Mouse (Mus musculus) neural tube, embryonic 11.5 days (tissue): Measurements from ENCODE around the gene Hk2. TPM values are rescaled to one million over a fixed set of nuclear protein-coding genes. Genes with fewer than 3 reads are reported as not detected.

Experiments used
- ATAC-seq: fragments of 200-750 bp; cut with Nextera tagmentation; 2 replicates; pipeline ENCODE4 v1.8.0; 2017; ENCODE audit warnings: moderate number of reproducible peaks, mild to moderate bottlenecking, moderate TSS enrichment, moderate library complexity; ENCODE audit not compliant: insufficient read depth, low FRiP score, low TSS enrichment
- DNase-seq: peaks from one replicate; pipeline ENCODE4 v3.0.0-alpha.2; 2015; ENCODE audit warnings: low spot score
- H3K27ac ChIP-seq: fragments of 300-500 bp; sonication (generic); 2 replicates; pipeline ENCODE4 v1.5.1; 2014; ENCODE audit warnings: low read depth, mild to moderate bottlenecking, low read length
- H3K27me3 ChIP-seq: fragments of 300-500 bp; sonication (generic); 2 replicates; pipeline ENCODE4 v1.6.1; 2014; ENCODE audit warnings: mild to moderate bottlenecking, low read length, mixed read lengths; ENCODE audit not compliant: control insufficient read depth, insufficient read depth
- H3K36me3 ChIP-seq: fragments of 300-500 bp; sonication (generic); 2 replicates; pipeline ENCODE4 v1.6.1; 2014; ENCODE audit warnings: mild to moderate bottlenecking, low read length, moderate library complexity, mixed read lengths; ENCODE audit not compliant: control insufficient read depth, insufficient read depth
- H3K4me1 ChIP-seq: fragments of 300-500 bp; sonication (generic); 2 replicates; pipeline ENCODE4 v1.6.1; 2014; ENCODE audit warnings: low read length, mixed read lengths; ENCODE audit not compliant: control insufficient read depth, insufficient read depth
- H3K4me2 ChIP-seq: fragments of 300-500 bp; sonication (generic); 2 replicates; pipeline ENCODE4 v1.6.1; 2014; ENCODE audit warnings: low read depth, mild to moderate bottlenecking, moderate library complexity
- H3K4me3 ChIP-seq: fragments of 300-500 bp; sonication (generic); 2 replicates; pipeline ENCODE4 v1.5.1; 2014; ENCODE audit warnings: low read depth, low read length
- H3K9ac ChIP-seq: fragments of 300-500 bp; sonication (generic); 2 replicates; pipeline ENCODE4 v1.6.1; 2014; ENCODE audit warnings: mild to moderate bottlenecking, low read length
- H3K9me3 ChIP-seq: fragments of 300-500 bp; sonication (generic); 2 replicates; pipeline ENCODE4 v1.6.1; 2016; ENCODE audit warnings: low read length; ENCODE audit not compliant: control insufficient read depth
- WGBS: fragments of 180-500 bp; shearing (Covaris S2); extraction: QIAGEN DNeasy Blood & Tissue Kit; methylation state at CpG from one replicate; pipeline ENCODE4 v1.1.7; 2014; 5-methylcytosine and 5-hydroxymethylcytosine counted together
- polyA plus RNA-seq: library from polyadenylated mRNA; unstranded; fragments of >200 nt; fragmentation: Nextera tagmentation; extraction: Ambion mirVana; gene quantifications from 2 replicates; pipeline ENCODE4 v1.2.1, GENCODE M21; 2014

Hk2 gene
- polyA plus RNA-seq, 1 experiment from 2014 or later = 15.6 TPM

GRCm38 (mm10) chr6:82765261-82765660, 9.0 kb downstream of the Hk2 start:
- Histone ChIP-seq H3K4me3 (no peak overlapping the region), H3K4me2 (no peak overlapping the region), H3K36me3 (no peaks in the 10 kb centered on the region), H3K27me3 (no peaks in the 10 kb centered on the region), H3K9ac (no peak overlapping the region), H3K4me1 (no peaks in the 10 kb centered on the region), H3K27ac (no peak overlapping the region), H3K9me3 (no peaks in the 10 kb centered on the region)
- WGBS = 87% methylated on average over 2 of the region's 2 CpGs
- ATAC-seq = no peak
- DNase-seq = no peak

- ATAC-seq (no peak), DNase-seq (no peak)
- 61% methylated on average over 9 of the region's 9 CpGs for WGBS
- Histone ChIP-seq H3K36me3 (no peaks in the 10 kb centered on the region), H3K4me1 (no peaks in the 10 kb centered on the region), H3K27ac (no peak overlapping the region), H3K27me3 (no peaks in the 10 kb centered on the region), H3K4me2 (no peak overlapping the region), H3K4me3 (no peak overlapping the region), H3K9ac (no peak overlapping the region), H3K9me3 (no peaks in the 10 kb centered on the region)
Measured at GRCm38 (mm10) chr6:82763871-82764503, 10.3 kb downstream of the Hk2 start.

- Histone ChIP-seq H3K4me3 (no peak overlapping the region), H3K27ac (no peak overlapping the region), H3K9ac (no peak overlapping the region), H3K36me3 (no peaks in the 10 kb centered on the region), H3K4me2 (no peak overlapping the region), H3K27me3 (no peaks in the 10 kb centered on the region), H3K4me1 (no peaks in the 10 kb centered on the region), H3K9me3 (no peaks in the 10 kb centered on the region)
- ATAC-seq = no peak
- 82% methylated on average over 2 of the region's 2 CpGs for WGBS
- no peak for DNase-seq
Measured at GRCm38 (mm10) chr6:82762728-82763127, 11.5 kb downstream of the Hk2 start.

- Histone ChIP-seq H3K4me1 (no peaks in the 10 kb centered on the region), H3K4me2 (no peak overlapping the region), H3K9ac (no peak overlapping the region), H3K9me3 (no peaks in the 10 kb centered on the region), H3K36me3 (no peaks in the 10 kb centered on the region), H3K27ac (no peak overlapping the region), H3K4me3 (no peak overlapping the region), H3K27me3 (no peaks in the 10 kb centered on the region)
- 94% methylated on average over 3 of the region's 3 CpGs for WGBS
- no peak for ATAC-seq
- no peak for DNase-seq
Measured at GRCm38 (mm10) chr6:82760749-82761357, 13.4 kb downstream of the Hk2 start.

- Histone ChIP-seq H3K9ac (no peak overlapping the region), H3K9me3 (no peaks in the 10 kb centered on the region), H3K4me3 (no peak overlapping the region), H3K27ac (no peak overlapping the region), H3K36me3 (no peaks in the 10 kb centered on the region), H3K4me1 (no peaks in the 10 kb centered on the region), H3K4me2 (no peak overlapping the region), H3K27me3 (no peaks in the 10 kb centered on the region)
- ATAC-seq = no peak
- no peak for DNase-seq
- 97% methylated on average over 5 of the region's 5 CpGs for WGBS
Measured at GRCm38 (mm10) chr6:82759241-82759640, 15.0 kb downstream of the Hk2 start.

GRCm38 (mm10) chr6:82756799-82757210, 17.4 kb downstream of the Hk2 start:
- H3K36me3 ChIP-seq = no peaks in the 10 kb centered on the region
- H3K9ac ChIP-seq = no peak overlapping the region
- 91% methylated on average over 9 of the region's 9 CpGs for WGBS
- no peaks in the 10 kb centered on the region for H3K27me3 ChIP-seq
- H3K9me3 ChIP-seq = no peaks in the 10 kb centered on the region
- H3K27ac ChIP-seq = no peak overlapping the region
- H3K4me2 ChIP-seq = no peak overlapping the region
- H3K4me3 ChIP-seq = no peak overlapping the region
- DNase-seq = no peak
- ATAC-seq = no peak
- H3K4me1 ChIP-seq = no peaks in the 10 kb centered on the region

- ATAC-seq (no peak), DNase-seq (no peak)
- H3K36me3 ChIP-seq = no peaks in the 10 kb centered on the region
- no peak overlapping the region for H3K4me2 ChIP-seq
- 92% methylated on average over 7 of the region's 7 CpGs for WGBS
- H3K9me3 ChIP-seq = no peaks in the 10 kb centered on the region
- H3K4me1 ChIP-seq = no peaks in the 10 kb centered on the region
- H3K9ac ChIP-seq = no peak overlapping the region
- no peak overlapping the region for H3K27ac ChIP-seq
- H3K4me3 ChIP-seq = no peak overlapping the region
- H3K27me3 ChIP-seq = no peaks in the 10 kb centered on the region
Measured at GRCm38 (mm10) chr6:82756216-82756615, 18.0 kb downstream of the Hk2 start.

GRCm38 (mm10) chr6:82755338-82755737, 18.9 kb downstream of the Hk2 start:
- H3K36me3 ChIP-seq = no peaks in the 10 kb centered on the region
- H3K27me3 ChIP-seq = no peaks in the 10 kb centered on the region
- 52% methylated on average over 2 of the region's 2 CpGs for WGBS
- no peak overlapping the region for H3K9ac ChIP-seq
- H3K4me2 ChIP-seq = no peak overlapping the region
- no peak overlapping the region for H3K4me3 ChIP-seq
- H3K27ac ChIP-seq = no peak overlapping the region
- DNase-seq = no peak
- no peaks in the 10 kb centered on the region for H3K9me3 ChIP-seq
- no peak for ATAC-seq
- no peaks in the 10 kb centered on the region for H3K4me1 ChIP-seq

- H3K4me2 ChIP-seq = no peak overlapping the region
- H3K27me3 ChIP-seq = no peaks in the 10 kb centered on the region
- H3K4me1 ChIP-seq = no peaks in the 10 kb centered on the region
- DNase-seq (no peak), ATAC-seq (no peak)
- H3K9ac ChIP-seq = no peak overlapping the region
- no peak overlapping the region for H3K27ac ChIP-seq
- no peaks in the 10 kb centered on the region for H3K36me3 ChIP-seq
- H3K9me3 ChIP-seq = no peaks in the 10 kb centered on the region
- 93% methylated on average over 6 of the region's 6 CpGs for WGBS
- no peak overlapping the region for H3K4me3 ChIP-seq
Measured at GRCm38 (mm10) chr6:82754769-82755168, 19.5 kb downstream of the Hk2 start.
